In genomic region chr6:23723697-23724096, GRCm38 (mm10) we compare ENCODE assay signal across 29 mouse cellular contexts.
"Had no signal": no experiment of that assay in that cellular context is flagged by ENCODE, and none has a peak within 500 bp of the region (broad histone marks: within the 10 kb centered on the region; RNA-seq: fewer than 3 reads in every experiment).

No protein-coding gene starts in this region.

- H3K9ac ChIP-seq: embryonic facial prominence, embryonic 12.5 days; embryonic facial prominence, embryonic 13.5 days; embryonic facial prominence, embryonic 15.5 days; forebrain, embryonic 12.5 days; forebrain, embryonic 13.5 days; forebrain, embryonic 15.5 days; forebrain, postnatal 0 days had no signal

- DNase-seq: cerebellum, adult 18-20 months; cerebellum, adult 2 months; cerebellum, adult 8-10 months; cerebellum, adult 9-10 months; cerebellum, adult 9-11 months; cerebellum, postnatal 10 days; cerebellum, postnatal 14 days; cerebellum, postnatal 25 days; cerebellum, postnatal 36 days; embryo, embryonic 11 days; forebrain, postnatal 0 days; gastrocnemius, adult 2 months; gastrocnemius, postnatal 10 days; gastrocnemius, postnatal 14 days; gastrocnemius, postnatal 25 days; gastrocnemius, postnatal 36 days; heart, adult 11 months; heart, adult 18-20 months; heart, adult 2 months had no signal

- ATAC-seq: forebrain, embryonic 13.5 days; forebrain, embryonic 14.5 days; forebrain, embryonic 15.5 days; forebrain, embryonic 16.5 days; forebrain, postnatal 0 days had no signal

- H3K9me3 ChIP-seq: embryonic facial prominence, embryonic 12.5 days; embryonic facial prominence, embryonic 13.5 days; embryonic facial prominence, embryonic 15.5 days; forebrain, embryonic 13.5 days; forebrain, embryonic 15.5 days had no signal

- H3K27me3 ChIP-seq: embryonic facial prominence, embryonic 12.5 days; embryonic facial prominence, embryonic 13.5 days; embryonic facial prominence, embryonic 15.5 days; forebrain, embryonic 12.5 days; forebrain, embryonic 13.5 days; forebrain, embryonic 15.5 days had no signal

- H3K4me1 ChIP-seq: embryonic facial prominence, embryonic 10.5 days; embryonic facial prominence, embryonic 12.5 days; embryonic facial prominence, embryonic 13.5 days; embryonic facial prominence, embryonic 15.5 days; forebrain, embryonic 12.5 days; forebrain, embryonic 13.5 days; forebrain, embryonic 15.5 days had no signal

- H3K4me3 ChIP-seq: embryonic facial prominence, embryonic 10.5 days; embryonic facial prominence, embryonic 12.5 days; embryonic facial prominence, embryonic 13.5 days; embryonic facial prominence, embryonic 15.5 days; erythroblast, embryonic 14.5 days; forebrain, embryonic 12.5 days; forebrain, embryonic 13.5 days; forebrain, embryonic 15.5 days; gastrocnemius, adult 2 months; heart, adult 2 months had no signal

- H3K27ac ChIP-seq: embryonic facial prominence, embryonic 10.5 days; embryonic facial prominence, embryonic 12.5 days; embryonic facial prominence, embryonic 13.5 days; embryonic facial prominence, embryonic 15.5 days; forebrain, embryonic 12.5 days; forebrain, embryonic 13.5 days; forebrain, embryonic 15.5 days; gastrocnemius, adult 2 months; heart, adult 2 months had no signal

- H3K4me2 ChIP-seq: embryonic facial prominence, embryonic 12.5 days; embryonic facial prominence, embryonic 13.5 days; embryonic facial prominence, embryonic 15.5 days; forebrain, embryonic 12.5 days; forebrain, embryonic 13.5 days; forebrain, embryonic 15.5 days had no signal

- H3K36me3 ChIP-seq: embryonic facial prominence, embryonic 10.5 days; embryonic facial prominence, embryonic 12.5 days; embryonic facial prominence, embryonic 13.5 days; embryonic facial prominence, embryonic 15.5 days; forebrain, embryonic 12.5 days; forebrain, embryonic 15.5 days had no signal
